Mouse (Mus musculus) cerebellum, adult 2 months (tissue): ENCODE measurements around the gene Zfp385c.

ENCODE experiments used
- CTCF ChIP-seq: fragments of 200-500 bp; IDR thresholded peaks from 2 replicates; pipeline ENCODE4 v1.5.1; 2011; ENCODE audit warnings: low read depth, mild to moderate bottlenecking, control low read depth, low read length, moderate library complexity, borderline replicate concordance; ENCODE audit not compliant: insufficient read depth
- POLR2A ChIP-seq: fragments of 200-500 bp; IDR thresholded peaks from 2 replicates; pipeline ENCODE4 v1.6.1; 2011; ENCODE audit warnings: low read length, control low read depth, borderline replicate concordance; ENCODE audit not compliant: insufficient read depth

- no peak for TF ChIP-seq CTCF
- no peak for TF ChIP-seq POLR2A
These were observed 29.0 kb upstream of the Zfp385c start for GRCm38 (mm10) chr11:100721254-100721653.
